Mouse (Mus musculus) MEL (cell line): ENCODE data around the gene Lhx1.

Source experiments
- CTCF ChIP-seq, 3 experiments: IDR thresholded peaks in 2 of 3; conservative IDR thresholded peaks in 1 of 3; 2 replicates each; pipeline ENCODE4 v1.5.1; 2011 to 2012; ENCODE audit warnings: low read length in 3 of 3, low read depth in 2 of 3, mild to moderate bottlenecking in 2 of 3, improper control_type of control experiment in 1 of 3, inconsistent platforms in 1 of 3, mixed read lengths in 1 of 3, moderate library complexity in 1 of 3; ENCODE audit not compliant: control insufficient read depth in 1 of 3, insufficient read depth in 1 of 3, poor library complexity in 1 of 3, severe bottlenecking in 1 of 3
- E2F4 ChIP-seq: IDR thresholded peaks from 2 replicates; pipeline ENCODE4 v1.6.1; 2011; ENCODE audit warnings: low read depth, low read length, improper control_type of control experiment, borderline replicate concordance
- EP300 ChIP-seq, 2 experiments: IDR thresholded peaks; 2 replicates each; pipeline ENCODE4 v1.6.1; 2011; ENCODE audit warnings: improper control_type of control experiment in 2 of 2, low read length in 2 of 2, low read depth in 1 of 2, mild to moderate bottlenecking in 1 of 2
- GATA1 ChIP-seq: IDR thresholded peaks from 2 replicates; pipeline ENCODE4 v1.6.1; 2011; ENCODE audit warnings: low read depth, low read length, improper control_type of control experiment
- KAT2A ChIP-seq: conservative IDR thresholded peaks from 2 replicates; pipeline ENCODE4 v1.6.1; 2012; ENCODE audit warnings: low read depth, low read length, improper control_type of control experiment, inconsistent platforms
- MYC ChIP-seq: IDR thresholded peaks from 2 replicates; pipeline ENCODE4 v1.6.1; 2011; ENCODE audit warnings: low read depth, mild to moderate bottlenecking, low read length, improper control_type of control experiment, moderate library complexity
- POLR2A ChIP-seq, 2 experiments: IDR thresholded peaks; 2 replicates each; pipeline ENCODE4 v1.6.1; 2011 to 2012; ENCODE audit warnings: low read length in 2 of 2, mild to moderate bottlenecking in 2 of 2, control low read depth in 1 of 2, improper control_type of control experiment in 1 of 2, low read depth in 1 of 2, moderate library complexity in 1 of 2; ENCODE audit not compliant: control insufficient read depth in 1 of 2, insufficient read depth in 1 of 2, poor library complexity in 1 of 2
- POLR2AphosphoS2 ChIP-seq: IDR thresholded peaks from 2 replicates; pipeline ENCODE4 v1.6.1; 2011; ENCODE audit warnings: low read length, improper control_type of control experiment

DNA sequence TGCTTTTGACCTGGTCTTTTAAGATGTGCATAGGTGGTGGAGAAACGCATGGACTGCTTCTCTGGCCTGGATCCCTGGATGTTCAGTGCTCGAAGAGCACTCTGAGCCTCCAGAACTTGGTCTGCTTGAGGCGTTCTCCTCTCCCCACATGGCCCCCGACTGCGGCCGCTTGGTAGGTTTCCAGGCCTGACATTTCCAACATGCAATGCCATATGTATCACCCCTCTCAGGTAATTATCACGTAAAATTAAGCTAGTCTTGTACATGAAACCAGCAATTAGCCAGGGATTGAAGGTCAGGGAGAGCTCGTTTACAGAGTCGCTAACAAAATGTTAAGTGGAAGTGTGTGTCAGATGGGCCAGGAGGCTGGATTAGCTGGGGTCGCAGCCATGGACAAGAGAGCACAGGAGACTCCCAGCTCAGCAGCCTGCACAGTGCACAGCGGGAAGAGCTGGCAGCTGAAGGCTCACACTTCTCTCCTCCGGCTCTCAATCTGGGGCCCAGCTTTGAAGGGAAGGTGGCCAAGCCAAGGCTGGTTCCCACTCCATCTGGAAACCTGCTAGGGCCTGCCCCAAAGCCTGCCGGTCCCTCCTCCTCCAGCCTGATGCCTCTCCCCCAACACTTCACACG lies 28.6 kb upstream of the Lhx1 start:
- TF ChIP-seq POLR2AphosphoS2 (no peak), MYC (no peak), GATA1 (no peak), POLR2A (IDR thresholded peaks at IDR 0.05; ENCODE audit: control insufficient read depth in 1 of 2, insufficient read depth in 1 of 2, low read depth in 1 of 2, low read length in 2 of 2, poor library complexity in 1 of 2) (no peak), EP300 (IDR thresholded peaks at IDR 0.05; ENCODE audit: low read depth in 1 of 2, low read length in 2 of 2) (no peak), CTCF (IDR thresholded peaks at IDR 0.05 in 2 of 3, conservative IDR thresholded peaks at IDR 0.05 in 1 of 3; ENCODE audit: control insufficient read depth in 1 of 3, insufficient read depth in 1 of 3, low read depth in 2 of 3, low read length in 3 of 3, poor library complexity in 1 of 3, severe bottlenecking in 1 of 3) (no peak), KAT2A (no peak), E2F4 (no peak)
